Mouse (Mus musculus): ENCODE measurements around the gene Dand5.

Dand5 gene

GRCm38 (mm10) chr8:84783198-84783918, 39.3 kb downstream of the Dand5 start:
- DNase-seq, result peak in 1 of 2 experiments; percentile 22

DNA sequence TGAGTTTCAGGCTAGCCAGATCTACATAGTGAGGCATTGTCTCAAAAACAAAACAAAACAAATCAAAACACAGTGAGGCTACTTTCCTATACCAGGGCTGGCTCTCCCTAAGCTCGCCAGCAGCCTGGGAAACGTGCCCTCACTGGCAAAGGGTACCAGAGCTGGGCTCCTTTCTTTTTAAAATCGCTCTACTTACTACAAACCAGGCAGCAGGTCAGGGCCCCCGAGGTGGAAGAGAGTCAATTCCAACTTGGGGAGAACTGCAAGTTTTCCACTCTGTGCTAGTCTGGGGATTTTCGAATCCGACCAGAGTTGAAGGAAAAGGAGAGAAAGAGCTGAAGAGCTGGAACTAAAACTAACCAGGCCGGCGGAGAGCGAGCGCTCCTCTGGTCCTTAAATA, 39.9 kb downstream of the Dand5 start:
- DNase-seq, result peak; percentile 44 to 56

DNA sequence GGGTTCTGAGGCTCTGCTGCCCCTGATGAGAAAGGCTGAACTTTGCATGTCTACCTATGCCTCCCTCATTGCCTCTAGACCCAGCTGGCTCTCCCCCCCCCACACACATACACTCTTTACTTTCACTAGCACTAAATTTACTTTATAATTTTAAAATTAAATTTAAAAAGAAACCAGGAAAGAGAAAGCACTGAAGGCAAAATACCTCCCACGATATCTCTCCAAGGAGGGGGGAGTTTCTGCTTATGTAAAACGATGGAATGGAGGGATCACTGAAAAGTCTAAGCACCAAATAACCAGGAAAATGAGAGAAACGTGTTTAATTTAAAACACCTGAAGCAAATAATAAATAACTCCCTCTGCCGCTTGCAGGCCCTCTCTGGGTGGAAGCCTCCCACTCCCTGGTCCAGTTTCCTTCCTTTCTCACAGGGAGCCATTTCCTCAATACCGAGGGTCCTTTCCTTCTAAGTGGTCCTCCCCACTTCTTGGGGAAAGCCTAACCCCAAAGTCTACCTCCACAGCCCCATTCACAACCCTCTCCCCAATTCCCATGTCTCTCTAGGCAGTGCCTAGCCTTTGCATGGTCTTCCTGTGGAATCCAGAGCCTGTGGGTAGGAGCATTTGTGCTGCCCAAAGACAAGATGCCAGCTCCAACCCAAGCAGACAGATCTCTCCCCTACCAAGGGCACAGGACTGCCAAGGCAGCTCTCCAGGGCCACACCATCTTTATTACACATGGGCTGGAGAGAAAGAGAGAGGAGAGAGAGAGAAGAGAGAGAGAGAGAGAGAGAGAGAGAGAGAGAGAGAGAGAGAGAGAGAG, 40.7 kb downstream of the Dand5 start:
- DNase-seq, result peak in 1 of 2 experiments; percentile 27

DNA sequence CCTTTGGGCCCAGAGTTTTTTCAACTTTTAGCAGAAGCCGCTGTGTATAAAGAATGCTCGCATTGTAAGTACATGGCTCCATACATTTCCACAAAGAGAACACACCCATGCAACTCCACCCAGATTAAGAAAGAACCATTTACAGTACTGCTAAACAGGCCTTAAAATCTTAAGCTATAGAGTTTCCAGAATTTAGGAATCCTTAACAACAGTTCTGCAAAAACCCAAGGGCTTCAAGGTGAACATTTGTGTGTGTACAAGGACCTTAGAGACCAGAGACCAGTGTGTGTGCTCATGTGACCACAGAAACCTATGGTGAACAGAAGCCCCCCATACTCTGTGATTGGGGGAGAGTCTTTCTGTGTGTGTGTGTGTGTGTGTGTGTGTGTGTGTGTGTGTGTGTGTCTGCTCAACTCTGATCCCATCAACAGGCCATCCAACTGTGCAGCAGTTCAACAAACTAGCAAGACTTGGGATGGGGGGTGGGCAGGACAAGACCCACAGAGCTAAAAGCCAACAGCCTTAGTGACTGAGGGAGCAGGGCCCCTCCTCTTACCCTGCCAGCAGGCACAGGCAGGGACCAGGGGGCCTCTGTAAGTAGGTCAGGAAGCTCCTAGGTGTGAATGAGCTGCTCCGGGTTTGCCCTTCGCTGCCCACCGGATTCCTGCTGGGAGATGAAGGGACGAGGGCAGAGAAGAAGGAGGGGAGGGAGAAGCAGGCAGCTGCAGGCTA, 41.5 kb downstream of the Dand5 start:
- no peak for DNase-seq

GRCm38 (mm10) chr8:84780225-84780555, 42.4 kb downstream of the Dand5 start:
- DNase-seq, result peak in 1 of 2 experiments; percentile 43

GRCm38 (mm10) chr8:84779519-84780224, 43.0 kb downstream of the Dand5 start:
- peak in 1 of 2 experiments; percentile 46 for DNase-seq

DNA sequence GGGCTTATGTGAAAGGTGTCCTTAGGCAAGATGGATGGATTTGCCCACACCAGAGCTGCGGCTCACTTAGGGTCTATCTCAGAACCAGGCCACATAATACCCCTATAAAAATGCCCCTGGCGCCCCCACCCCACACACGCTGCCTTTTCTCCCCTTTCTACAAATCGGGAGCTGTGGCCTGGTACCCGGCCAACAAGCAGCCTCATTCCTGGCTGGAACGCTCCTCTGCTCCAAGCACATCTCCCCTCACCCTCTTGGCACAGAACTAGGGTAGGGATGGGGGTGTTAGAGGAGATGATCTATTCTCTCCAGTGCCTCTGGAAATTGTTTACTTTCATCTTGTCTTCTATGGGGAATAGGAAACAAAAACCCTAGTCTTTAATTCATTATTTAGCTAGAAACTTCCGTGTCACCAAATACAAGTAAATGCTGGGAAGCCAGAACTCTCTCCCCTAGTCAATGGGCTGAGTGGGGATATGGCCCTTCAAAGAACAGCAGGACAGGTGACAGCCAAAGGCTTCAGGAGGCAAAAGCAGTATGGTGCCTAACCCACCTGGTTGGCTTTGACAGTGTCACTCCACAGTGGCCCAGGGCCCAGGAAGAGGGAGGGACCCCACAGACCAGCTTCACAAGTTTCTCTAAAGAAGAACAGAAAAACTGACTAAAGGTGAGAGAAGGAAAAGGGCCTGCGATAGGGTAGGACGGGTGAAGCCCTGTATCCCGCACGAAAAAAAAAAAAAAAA, 43.8 kb downstream of the Dand5 start:
- DNase-seq, result peak; percentile 27 to 37

GRCm38 (mm10) chr8:84777899-84778637, 44.6 kb downstream of the Dand5 start:
- peak; percentile 25 to 41 for DNase-seq

DNA sequence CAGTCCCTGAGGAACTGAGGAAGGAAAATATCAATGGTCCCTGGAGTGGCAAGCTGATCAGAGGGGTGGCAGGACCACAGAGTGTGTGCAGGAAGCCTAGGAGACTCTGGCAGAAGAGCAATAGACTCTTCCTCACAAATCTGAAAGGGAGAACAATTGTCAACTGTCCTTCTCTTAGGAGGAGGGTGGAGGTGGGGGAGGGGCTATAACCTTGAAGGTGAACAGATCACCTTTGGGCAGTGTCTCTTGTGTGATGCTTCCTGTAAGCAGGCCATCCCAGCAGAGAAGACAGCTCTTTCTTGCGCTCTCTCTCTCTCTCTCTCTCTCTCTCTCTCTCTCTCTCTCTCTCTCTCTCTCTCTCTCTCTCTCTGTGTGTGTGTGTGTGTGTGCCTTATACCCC, 46.1 kb downstream of the Dand5 start:
- no peak for DNase-seq

GRCm38 (mm10) chr8:84775621-84776113, 47.0 kb downstream of the Dand5 start:
- DNase-seq, result peak in 1 of 2 experiments; percentile 30

GRCm38 (mm10) chr8:84775105-84775591, 47.5 kb downstream of the Dand5 start:
- peak in 1 of 2 experiments; percentile 38 for DNase-seq

DNA sequence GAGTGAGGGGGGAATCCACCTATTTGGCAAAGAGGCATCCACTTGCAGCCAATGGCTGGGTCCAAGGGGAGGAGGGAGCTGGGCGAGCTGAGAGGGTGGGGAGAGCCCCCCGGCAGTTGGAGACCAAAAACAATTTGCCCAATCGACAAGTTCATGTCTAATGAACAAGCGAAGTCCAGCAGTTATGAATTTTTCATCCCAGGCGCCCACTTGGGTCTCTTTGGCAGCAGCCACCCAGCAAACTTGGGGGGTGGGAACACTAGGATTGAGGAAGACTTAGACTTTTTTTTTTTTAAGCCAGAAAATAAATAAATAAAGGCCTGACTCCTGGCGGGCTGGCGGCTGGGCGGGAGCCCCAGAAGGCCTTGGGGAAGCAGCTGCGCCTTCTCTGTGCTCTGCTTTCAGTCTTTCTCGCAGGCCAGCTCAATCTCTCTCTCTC, 48.1 kb downstream of the Dand5 start:
- peak in 1 of 2 experiments; percentile 57 for DNase-seq

DNA sequence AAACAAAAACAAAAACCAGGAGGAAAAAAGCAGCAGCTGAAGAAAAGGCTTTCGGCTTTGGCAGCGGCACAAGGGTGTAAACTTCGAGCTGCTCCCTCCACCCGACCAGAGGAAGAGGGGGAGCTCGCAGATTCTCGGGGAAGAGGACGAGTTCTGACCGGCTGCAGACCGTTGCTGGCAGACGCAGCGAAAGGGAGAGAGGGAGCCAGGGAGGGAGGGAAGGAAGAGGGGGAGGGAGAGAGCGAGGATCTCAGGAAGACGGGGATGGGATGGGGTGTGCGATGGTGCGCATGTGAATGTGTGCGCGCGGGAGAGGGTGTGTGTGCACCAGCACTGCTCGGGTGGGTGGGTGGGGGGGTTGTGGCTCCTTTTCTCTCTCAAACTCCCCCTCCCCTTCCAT, 48.8 kb downstream of the Dand5 start:
- DNase-seq, result peak; percentile 81 to 85

DNA sequence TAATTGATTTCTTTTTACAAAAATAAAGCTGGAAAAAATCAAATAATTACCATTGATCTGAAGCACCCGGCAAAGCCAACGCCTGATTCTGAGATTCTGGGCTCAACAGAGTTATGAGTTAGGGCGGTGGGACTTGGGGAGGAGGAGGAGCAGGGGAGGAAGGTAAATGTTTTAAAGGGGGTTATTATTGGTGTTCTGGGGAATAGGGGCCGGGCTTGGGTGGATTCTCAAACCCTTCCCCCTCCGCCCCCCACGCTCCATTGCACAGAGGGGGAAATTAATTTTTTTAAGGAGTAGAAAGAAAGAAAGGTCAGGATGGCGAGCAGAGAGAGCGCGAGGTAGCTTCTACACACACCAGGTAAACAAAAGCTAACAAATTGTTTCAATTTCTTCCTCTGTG, 49.3 kb downstream of the Dand5 start:
- DNase-seq, result peak; percentile 62 to 65

DNA sequence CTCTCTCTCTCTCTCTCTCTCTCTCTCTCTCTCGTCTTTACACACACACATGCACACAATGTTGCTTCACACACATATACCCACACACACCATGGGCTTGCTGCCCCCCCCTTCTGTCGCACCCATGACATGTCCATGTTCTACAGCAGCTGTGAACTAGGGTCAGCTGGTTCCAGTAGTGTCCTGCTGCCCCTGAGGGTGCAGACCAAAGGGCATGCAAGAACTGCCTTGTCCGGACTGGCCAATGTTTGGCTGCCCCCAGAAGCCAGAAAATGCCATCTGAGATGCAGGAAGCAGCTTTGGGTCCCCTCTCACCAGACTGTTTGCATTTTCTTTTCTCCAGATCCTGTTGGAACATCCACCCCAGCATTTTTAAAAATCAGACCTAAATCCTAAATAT, 50.0 kb downstream of the Dand5 start:
- peak; percentile 47 to 61 for DNase-seq

GRCm38 (mm10) chr8:84771941-84772378, 50.7 kb downstream of the Dand5 start:
- DNase-seq, result peak; percentile 86 to 89

GRCm38 (mm10) chr8:84771000-84771687, 51.5 kb downstream of the Dand5 start:
- DNase-seq, result peak in 1 of 2 experiments; percentile 30

DNA sequence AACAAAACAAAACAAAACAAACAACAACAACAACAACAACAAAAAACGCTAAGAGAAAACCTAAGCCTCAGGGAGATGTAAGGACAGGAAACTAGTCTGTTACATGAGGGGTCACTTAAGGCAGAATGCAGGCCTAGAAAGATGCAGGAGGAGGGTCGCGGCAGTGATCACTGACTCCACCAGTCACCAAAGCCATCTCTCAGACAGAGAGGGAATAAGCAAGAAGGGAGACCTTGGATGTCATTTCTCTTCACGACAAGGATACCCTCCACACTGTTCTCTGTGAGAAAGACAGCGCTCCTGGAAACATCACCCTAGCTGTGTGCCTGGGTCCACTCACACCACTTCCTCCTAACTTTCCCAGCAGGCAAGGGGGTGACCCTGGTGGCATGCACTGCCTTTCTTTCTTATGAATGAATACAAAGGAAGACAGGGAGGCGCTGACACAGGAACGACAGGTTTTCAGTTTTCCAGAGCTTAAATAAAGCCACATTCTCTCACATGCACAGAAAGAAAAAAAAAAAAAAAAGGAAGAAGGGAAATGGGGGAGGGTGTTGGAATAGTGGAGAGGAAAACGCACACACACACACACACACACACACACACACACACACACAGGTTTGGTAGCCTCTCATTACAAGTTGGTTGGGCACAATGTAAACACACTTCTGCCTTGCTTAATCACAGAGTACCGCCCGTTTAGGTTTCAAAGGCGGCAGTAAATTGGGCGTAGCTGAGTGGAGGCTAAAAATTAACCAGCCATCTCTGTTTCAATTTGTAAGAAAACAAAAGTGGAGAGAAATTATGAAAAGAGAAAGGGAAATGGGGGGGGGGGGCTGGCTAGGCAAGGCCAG, 52.3 kb downstream of the Dand5 start:
- DNase-seq, result peak in 1 of 2 experiments; percentile 32

DNA sequence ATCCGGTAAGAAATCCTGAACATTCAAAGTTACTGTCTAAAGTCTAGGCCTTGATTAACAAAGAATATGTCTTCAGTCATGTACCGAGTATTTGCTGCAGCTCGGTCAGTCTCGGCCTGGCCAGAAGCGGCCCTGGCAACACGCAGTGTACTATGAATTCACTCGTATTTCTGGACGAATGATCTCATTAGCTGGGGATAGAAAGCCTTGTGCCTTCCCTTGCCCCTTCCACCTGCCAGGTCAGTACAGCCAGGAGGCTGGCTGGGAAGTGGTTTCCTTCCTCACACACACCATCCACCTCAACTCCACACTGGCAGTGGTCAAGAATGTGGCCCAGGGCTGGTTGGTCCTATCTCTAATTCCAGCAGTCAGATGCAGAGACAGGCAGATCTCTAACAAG, 53.3 kb downstream of the Dand5 start:
- DNase-seq, result peak; percentile 76 to 79
